Mouse (Mus musculus) ES-E14 (cell line): ENCODE results near the gene 3110082I17Rik. TPM values are rescaled to one million over a fixed set of nuclear protein-coding genes. Genes with fewer than 3 reads are reported as not detected.

Experiments used
- DNase-seq: peaks from one replicate; pipeline ENCODE4 v3.0.0-alpha.2; 2013; ENCODE audit warnings: low read depth, low spot score
- H3K27ac ChIP-seq: 2 replicates; pipeline ENCODE4 v1.5.1; 2012; ENCODE audit warnings: low read depth, mild to moderate bottlenecking, low read length, moderate library complexity, mixed read lengths; ENCODE audit not compliant: poor library complexity, insufficient read depth, severe bottlenecking
- H3K36me3 ChIP-seq: 2 replicates; pipeline ENCODE4 v1.6.1; 2012; ENCODE audit warnings: mild to moderate bottlenecking, low read length, moderate library complexity, mixed read lengths; ENCODE audit not compliant: control insufficient read depth, poor library complexity, insufficient read depth, severe bottlenecking
- H3K4me1 ChIP-seq, 2 experiments: fragments of 150-350 bp in 1 of 2; sonication (generic) in 1 of 2; 2 replicates each; pipeline ENCODE4 v1.6.1; 2012; ENCODE audit warnings: low read length in 2 of 2, mild to moderate bottlenecking in 1 of 2, mixed read lengths in 1 of 2; ENCODE audit not compliant: control insufficient read depth in 2 of 2, insufficient read depth in 2 of 2, poor library complexity in 1 of 2
- H3K4me3 ChIP-seq, 2 experiments: fragments of 150-350 bp in 1 of 2; sonication (generic) in 1 of 2; 2 replicates each; pipeline ENCODE4 v1.5.1; 2012; ENCODE audit warnings: low read length in 2 of 2, low read depth in 1 of 2, mild to moderate bottlenecking in 1 of 2, mixed read lengths in 1 of 2; ENCODE audit not compliant: insufficient read depth in 1 of 2, poor library complexity in 1 of 2, severe bottlenecking in 1 of 2
- H3K9ac ChIP-seq: 2 replicates; pipeline ENCODE4 v1.6.1; 2012; ENCODE audit warnings: low read depth, mild to moderate bottlenecking, low read length, mixed read lengths; ENCODE audit not compliant: poor library complexity, insufficient read depth, severe bottlenecking
- H3K9me3 ChIP-seq: fragments of 150-350 bp; sonication (generic); 2 replicates; pipeline ENCODE4 v1.6.1; 2012; ENCODE audit warnings: low read depth, mild to moderate bottlenecking, low read length; ENCODE audit not compliant: control insufficient read depth, insufficient read depth
- CHD2 ChIP-seq: IDR thresholded peaks from 2 replicates; pipeline ENCODE4 v1.6.1; 2014; ENCODE audit warnings: mild to moderate bottlenecking, low read depth, low read length, inconsistent platforms
- HCFC1 ChIP-seq: IDR thresholded peaks from 2 replicates; pipeline ENCODE4 v1.6.1; 2012; ENCODE audit warnings: low read length, inconsistent platforms, borderline replicate concordance; ENCODE audit not compliant: insufficient read depth
- MAFK ChIP-seq: IDR thresholded peaks from 2 replicates; pipeline ENCODE4 v1.6.1; 2014; ENCODE audit warnings: mild to moderate bottlenecking, low read depth, low read length, inconsistent platforms; ENCODE audit not compliant: insufficient read depth
- ZC3H11A ChIP-seq: IDR thresholded peaks from 2 replicates; pipeline ENCODE4 v1.6.1; 2012; ENCODE audit warnings: low read depth, mild to moderate bottlenecking, inconsistent platforms, low read length, borderline replicate concordance
- ZNF384 ChIP-seq: IDR thresholded peaks from 2 replicates; pipeline ENCODE4 v1.6.1; 2012; ENCODE audit warnings: low read depth, low read length, inconsistent platforms
- in situ Hi-C, 2 experiments: fragments of 600-800 bp; cut with MboI; formaldehyde crosslinking; loops; one replicate each; pipeline ENCODE4 v1.15.1; 2025; ENCODE audit warnings: low sequenced_read_pairs in 2 of 2, inconsistent platforms in 1 of 2; ENCODE audit not compliant: unreplicated experiment in 2 of 2
- total RNA-seq: library from RNA; depleted of rRNA; stranded (reverse); fragments of 300-350 nt; gene quantifications from 2 replicates; pipeline ENCODE4 v1.2.3, GENCODE M21; 2012

3110082I17Rik gene
- total RNA-seq, 1 experiment: 32.6 TPM

DNA sequence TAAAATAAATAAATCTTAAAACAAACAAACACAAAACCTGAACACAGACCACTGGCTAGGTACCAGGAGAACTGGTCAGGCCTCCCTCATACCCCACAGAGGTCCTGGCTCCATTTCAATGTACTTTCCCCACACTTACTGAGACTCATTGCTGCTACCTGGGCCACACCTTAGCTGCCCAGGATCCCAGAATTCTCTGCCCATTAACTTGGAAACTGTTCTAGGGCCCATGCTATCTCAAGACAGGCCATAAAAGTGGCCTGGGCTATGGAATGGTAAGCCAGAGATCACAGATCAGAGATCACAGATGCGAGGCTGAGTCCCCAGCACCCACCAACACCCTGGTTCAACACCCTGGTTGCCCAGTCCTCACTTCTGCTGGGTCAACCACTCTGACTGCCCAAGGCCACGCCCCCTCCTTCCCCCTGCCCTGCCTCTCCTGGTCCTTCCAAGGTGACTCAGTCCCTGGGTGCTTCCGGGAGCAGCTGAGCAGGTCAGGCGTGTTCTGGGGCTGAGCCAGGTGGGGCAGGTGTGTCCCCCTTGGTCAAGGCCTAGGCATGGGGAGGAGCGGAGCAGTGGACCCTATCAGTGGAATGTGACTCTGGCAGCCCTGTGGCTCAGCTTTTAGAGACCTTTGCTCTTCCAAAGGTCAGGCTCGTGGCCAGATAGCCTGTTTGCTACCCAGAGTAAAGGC is 143.2 kb downstream of the 3110082I17Rik start:
- Histone ChIP-seq H3K4me3 (peak overlapping the region in 1 of 2 experiments; percentile 55; a peak in 1 of 4 replicates), H3K9me3 (no peaks in the 10 kb centered on the region), H3K4me1 (peaks cover 0 to 20% of the 10 kb centered on the region in 2 experiments; a peak in 2 of 4 replicates), H3K27ac (no peak overlapping the region), H3K9ac (no peak overlapping the region), H3K36me3 (no peaks in the 10 kb centered on the region)
- DNase-seq: no peak
- in situ Hi-C loops: no loop called here
- TF ChIP-seq HCFC1 (no peak), ZC3H11A (no peak)

DNA sequence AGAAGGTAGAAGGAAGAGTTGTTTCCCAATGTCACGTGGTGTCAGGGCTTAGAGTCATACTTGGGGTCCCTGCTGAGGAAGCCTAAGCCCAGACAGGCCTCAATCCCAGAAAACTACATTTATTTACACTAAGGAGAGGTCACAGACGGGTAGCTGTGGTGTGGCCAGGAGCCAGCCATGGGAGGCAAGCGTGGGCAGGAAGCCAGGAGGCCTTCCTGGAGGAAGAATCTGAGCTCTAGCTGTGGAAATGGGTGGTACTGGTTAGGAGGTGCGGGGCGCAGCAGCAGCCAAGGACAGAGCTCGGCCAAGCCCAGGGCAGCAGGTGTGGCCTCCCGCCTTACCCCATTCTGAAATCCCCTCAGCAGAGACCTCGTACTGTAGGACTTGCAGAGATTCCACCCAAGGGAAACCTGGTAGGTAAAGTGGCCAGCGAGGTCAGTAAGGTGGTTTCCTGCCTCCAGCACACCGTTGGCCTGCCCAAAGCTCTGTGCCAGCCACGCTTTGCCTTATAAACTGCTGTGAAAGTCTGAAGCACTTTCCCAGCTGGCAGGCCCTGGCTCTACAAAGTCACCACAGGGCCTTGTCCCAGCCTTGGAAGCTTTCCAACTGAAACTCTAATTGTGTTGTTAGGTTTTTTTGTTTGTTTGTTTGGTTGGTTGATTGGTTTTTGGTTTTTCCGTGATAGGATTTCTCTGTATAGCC is 145.2 kb downstream of the 3110082I17Rik start:
- H3K9me3 ChIP-seq: no peaks in the 10 kb centered on the region
- H3K4me3 ChIP-seq: no peak overlapping the region
- H3K27ac ChIP-seq: no peak overlapping the region
- no peaks in the 10 kb centered on the region; the same call in 1 of the 2 replicates for H3K36me3 ChIP-seq
- DNase-seq: no peak
- in situ Hi-C loops: no loop called here
- peaks cover 0 to 15% of the 10 kb centered on the region in 2 experiments; a peak in 2 of 4 replicates for H3K4me1 ChIP-seq
- TF ChIP-seq ZC3H11A: no peak
- TF ChIP-seq CHD2: no peak
- TF ChIP-seq MAFK: no peak
- TF ChIP-seq ZNF384: no peak
- TF ChIP-seq HCFC1: no peak
- no peak overlapping the region for H3K9ac ChIP-seq

DNA sequence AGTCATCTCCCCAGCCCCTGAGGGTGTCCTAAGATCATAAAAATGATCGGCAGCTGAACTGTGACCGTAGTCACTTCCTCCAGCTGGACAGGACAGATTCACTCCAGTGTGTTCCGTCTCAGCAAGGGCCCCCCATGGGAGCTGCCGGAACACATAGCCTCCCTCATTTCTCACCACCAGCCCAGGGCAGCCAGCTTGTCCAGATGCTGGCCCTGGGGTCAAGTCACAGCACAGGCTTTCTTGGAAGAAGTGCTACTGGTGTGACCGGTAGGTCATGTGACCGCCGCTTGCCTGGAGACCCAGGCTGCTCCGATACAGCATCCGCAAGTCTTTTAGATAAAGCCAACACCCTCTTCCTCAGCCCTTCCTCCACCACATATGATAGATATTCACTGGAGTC is 146.8 kb downstream of the 3110082I17Rik start:
- peaks cover 0 to 15% of the 10 kb centered on the region in 2 experiments; a peak in 2 of 4 replicates for H3K4me1 ChIP-seq
- no peak for TF ChIP-seq ZC3H11A
- no peak for TF ChIP-seq MAFK
- no peak for TF ChIP-seq ZNF384
- no peak for TF ChIP-seq CHD2
- TF ChIP-seq HCFC1: no peak
- no peaks in the 10 kb centered on the region for H3K9me3 ChIP-seq
- in situ Hi-C loops: no loop called here
- no peak overlapping the region for H3K9ac ChIP-seq
- H3K36me3 ChIP-seq: peaks cover 4% of the 10 kb centered on the region; the same call in 1 of the 2 replicates
- H3K4me3 ChIP-seq: no peak overlapping the region
- DNase-seq: no peak
- H3K27ac ChIP-seq: no peak overlapping the region

- in situ Hi-C loops: no loop called here
- H3K9me3 ChIP-seq: no peaks in the 10 kb centered on the region
- peaks cover 6% of the 10 kb centered on the region; the same call in 1 of the 2 replicates for H3K36me3 ChIP-seq
- TF ChIP-seq CHD2: no peak
- TF ChIP-seq MAFK: no peak
- no peak for TF ChIP-seq ZNF384
- TF ChIP-seq HCFC1: no peak
- TF ChIP-seq ZC3H11A: no peak
- H3K27ac ChIP-seq: no peak overlapping the region
- H3K4me3 ChIP-seq: no peak overlapping the region
- no peak overlapping the region for H3K9ac ChIP-seq
- DNase-seq: no peak
- H3K4me1 ChIP-seq: peaks cover 0 to 5% of the 10 kb centered on the region in 2 experiments; a peak in 2 of 4 replicates
These were observed 148.5 kb downstream of the 3110082I17Rik start for GRCm38 (mm10) chr5:139311822-139312221.
